Mouse (Mus musculus): ENCODE results near the gene Ttll5.

Gene Ttll5

GRCm38 (mm10) chr12:85839371-85840000, 15.0 kb downstream of the Ttll5 start:
- no peak for DNase-seq (ENCODE audit: low read depth, low spot score)

GRCm38 (mm10) chr12:85848164-85848958, 23.9 kb downstream of the Ttll5 start:
- DNase-seq (ENCODE audit: low read depth, low spot score): no peak

- no peak for DNase-seq (ENCODE audit: low read depth, low spot score)
These were observed 26.2 kb downstream of the Ttll5 start for GRCm38 (mm10) chr12:85850661-85851060.

- DNase-seq (ENCODE audit: low read depth, low spot score): no peak
These were observed 29.4 kb downstream of the Ttll5 start for GRCm38 (mm10) chr12:85853836-85854235.

- no peak for DNase-seq (ENCODE audit: low read depth, low spot score)
These were observed 29.8 kb downstream of the Ttll5 start for GRCm38 (mm10) chr12:85854271-85854670.

GRCm38 (mm10) chr12:85857300-85857699, 32.8 kb downstream of the Ttll5 start:
- no peak for DNase-seq (ENCODE audit: low read depth, low spot score)

GRCm38 (mm10) chr12:85859111-85859510, 34.7 kb downstream of the Ttll5 start:
- no peak for DNase-seq (ENCODE audit: low read depth, low spot score)

- no peak for DNase-seq (ENCODE audit: low read depth, low spot score)
These were observed 35.2 kb downstream of the Ttll5 start for GRCm38 (mm10) chr12:85859511-85860189.

GRCm38 (mm10) chr12:85862514-85862913, 38.1 kb downstream of the Ttll5 start:
- no peak for DNase-seq (ENCODE audit: low read depth, low spot score)

- no peak for DNase-seq (ENCODE audit: low read depth, low spot score)
These were observed 41.1 kb downstream of the Ttll5 start for GRCm38 (mm10) chr12:85865526-85865925.

- no peak for DNase-seq (ENCODE audit: low read depth, low spot score)
These were observed 42.2 kb downstream of the Ttll5 start for GRCm38 (mm10) chr12:85866624-85867023.

- DNase-seq (ENCODE audit: low read depth, low spot score): no peak
These were observed 42.7 kb downstream of the Ttll5 start for GRCm38 (mm10) chr12:85867125-85867524.

- no peak for DNase-seq (ENCODE audit: low read depth, low spot score)
These were observed 45.0 kb downstream of the Ttll5 start for GRCm38 (mm10) chr12:85869423-85869822.

- no peak for DNase-seq (ENCODE audit: low read depth, low spot score)
These were observed 55.3 kb downstream of the Ttll5 start for GRCm38 (mm10) chr12:85879631-85880314.

GRCm38 (mm10) chr12:85885024-85885423, 60.6 kb downstream of the Ttll5 start:
- DNase-seq (ENCODE audit: low read depth, low spot score): no peak

GRCm38 (mm10) chr12:85890054-85890453, 65.6 kb downstream of the Ttll5 start:
- no peak for DNase-seq (ENCODE audit: low read depth, low spot score)

- DNase-seq (ENCODE audit: low read depth, low spot score): no peak
These were observed 79.5 kb downstream of the Ttll5 start for GRCm38 (mm10) chr12:85903986-85904385.

- no peak for DNase-seq (ENCODE audit: low read depth, low spot score)
These were observed 81.2 kb downstream of the Ttll5 start for GRCm38 (mm10) chr12:85905666-85906065.

GRCm38 (mm10) chr12:85907896-85908295, 83.4 kb downstream of the Ttll5 start:
- DNase-seq (ENCODE audit: low read depth, low spot score): no peak

- DNase-seq (ENCODE audit: low read depth, low spot score): no peak
These were observed 86.4 kb downstream of the Ttll5 start for GRCm38 (mm10) chr12:85910811-85911210.

GRCm38 (mm10) chr12:85912712-85913504, 88.4 kb downstream of the Ttll5 start:
- DNase-seq (ENCODE audit: low read depth, low spot score): no peak

Data from WW6 (cell line).